Mouse (Mus musculus) thymus, adult 2 months (tissue): Measurements from ENCODE around the gene Cypt1.

Source experiments
- CTCF ChIP-seq: fragments of 200-500 bp; IDR thresholded peaks from 2 replicates; pipeline ENCODE4 v1.5.1; 2012; ENCODE audit warnings: mild to moderate bottlenecking, control low read depth, low read length, moderate library complexity, borderline replicate concordance; ENCODE audit not compliant: control insufficient read depth, poor library complexity, insufficient read depth; ENCODE audit errors: extremely low read depth
- POLR2A ChIP-seq: fragments of 200-500 bp; IDR thresholded peaks from 2 replicates; pipeline ENCODE4 v1.6.1; 2012; ENCODE audit warnings: mild to moderate bottlenecking, low read length, control low read depth, moderate library complexity; ENCODE audit not compliant: control insufficient read depth, poor library complexity, insufficient read depth; ENCODE audit errors: extremely low read depth

DNA sequence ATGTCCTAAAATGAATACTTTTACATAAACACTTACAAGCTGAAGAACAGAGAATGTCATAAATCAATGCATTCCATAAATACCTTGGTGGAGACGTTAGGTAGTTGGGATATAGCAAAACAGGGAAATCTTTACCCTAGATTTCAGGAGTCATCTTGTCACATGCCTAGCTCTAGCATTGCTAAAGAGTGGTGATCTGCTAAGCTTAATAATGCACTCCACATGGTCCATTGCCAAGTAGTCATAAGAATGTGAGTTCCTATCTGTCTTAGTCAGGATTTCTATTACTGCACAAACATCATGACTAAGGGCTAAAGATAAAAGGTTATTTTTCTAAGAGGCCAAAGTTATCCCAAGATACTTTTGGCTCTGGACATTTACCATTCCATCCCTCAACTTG is 34.4 kb downstream of the Cypt1 start:
- TF ChIP-seq POLR2A (no peak), CTCF (no peak)
